Mouse (Mus musculus): ENCODE results near the gene Cnpy4. TPM values are rescaled to one million over a fixed set of nuclear protein-coding genes. Genes with fewer than 3 reads are reported as not detected.

Cnpy4 gene
- total RNA-seq (2021), result 1 to 10 TPM; 3.5 to 5.8 TPM
- long read RNA-seq, experiment 1, partial matches to known transcripts, result 0 of 2 reads
- long read RNA-seq, experiment 1, other reads (novel, unspliced or antisense), result 0 of 2 reads
- long read RNA-seq, experiment 2, partial matches to known transcripts, result 0 of 4 reads
- long read RNA-seq, experiment 2, other reads (novel, unspliced or antisense), result 0 of 4 reads

DNA sequence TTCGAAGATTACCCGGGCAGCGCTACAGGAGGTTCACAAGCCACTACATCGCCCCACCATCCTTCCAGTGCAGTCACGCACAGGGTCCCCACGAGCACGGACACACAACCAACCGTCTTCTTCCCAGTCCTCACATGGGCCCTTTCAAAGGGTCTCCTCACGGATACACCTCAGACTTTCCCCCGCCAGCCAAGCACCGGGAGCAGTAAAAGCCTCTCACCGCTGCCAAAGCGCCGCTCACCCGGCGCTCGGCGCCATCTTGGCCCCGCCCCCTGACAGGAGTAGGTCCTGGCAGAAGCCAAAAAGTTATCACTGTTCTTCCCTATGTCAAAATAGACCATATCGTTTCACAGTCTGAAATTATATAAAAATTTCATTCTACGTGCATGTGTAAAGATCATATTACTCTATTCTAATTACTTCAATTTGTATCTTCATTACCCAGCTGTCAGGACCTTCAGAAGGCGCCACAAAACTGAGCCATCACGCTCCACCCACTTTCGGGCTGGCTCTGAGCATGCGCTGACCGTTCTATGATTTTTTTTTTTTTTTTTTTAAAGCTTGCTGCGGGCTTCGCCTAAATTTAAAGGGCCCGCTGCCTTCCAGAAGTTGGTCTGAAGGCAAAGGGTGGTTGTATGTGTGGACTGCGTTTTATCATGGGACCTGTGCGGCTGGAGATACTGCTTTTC lies at the start of gene Cnpy4, which contains the start of gene Taf6:
TSS of gene Cnpy4 (plus strand) at position 536 of the 689 bp plus-strand sequence.
TSS of gene Taf6 (minus strand) at position 502 of the 689 bp plus-strand sequence.
- peak; percentile 85 for DNase-seq

DNA sequence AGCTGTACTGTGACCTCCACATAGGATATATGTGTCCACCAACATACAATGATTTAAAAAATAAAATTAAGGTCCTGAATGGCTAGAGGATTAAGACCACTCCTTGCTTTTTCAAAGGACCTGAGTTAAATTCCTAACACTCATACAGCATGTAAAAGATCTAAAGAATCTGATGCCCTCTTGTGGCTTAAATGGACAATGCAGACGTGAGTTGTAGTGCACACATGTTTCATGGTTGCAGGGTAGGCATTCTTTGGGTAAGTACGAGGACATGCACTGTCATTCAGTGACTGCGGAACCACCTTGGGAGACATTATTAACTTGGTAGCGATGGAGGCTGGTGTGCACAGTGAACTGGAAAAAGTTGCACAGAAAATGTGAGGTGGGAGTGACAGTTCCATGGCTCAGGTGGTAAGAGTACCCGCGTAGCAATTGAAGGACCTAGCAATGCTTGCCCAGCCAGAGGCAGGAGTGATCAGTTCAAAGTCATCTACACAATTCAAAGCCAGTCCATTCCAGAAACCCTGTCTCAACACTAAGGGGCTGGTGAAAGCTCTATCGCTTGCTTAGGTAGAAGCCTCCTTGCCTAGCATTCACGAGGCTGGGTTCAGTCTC lies 49.2 kb upstream of the Cnpy4 start:
- DNase-seq, result no peak

DNA sequence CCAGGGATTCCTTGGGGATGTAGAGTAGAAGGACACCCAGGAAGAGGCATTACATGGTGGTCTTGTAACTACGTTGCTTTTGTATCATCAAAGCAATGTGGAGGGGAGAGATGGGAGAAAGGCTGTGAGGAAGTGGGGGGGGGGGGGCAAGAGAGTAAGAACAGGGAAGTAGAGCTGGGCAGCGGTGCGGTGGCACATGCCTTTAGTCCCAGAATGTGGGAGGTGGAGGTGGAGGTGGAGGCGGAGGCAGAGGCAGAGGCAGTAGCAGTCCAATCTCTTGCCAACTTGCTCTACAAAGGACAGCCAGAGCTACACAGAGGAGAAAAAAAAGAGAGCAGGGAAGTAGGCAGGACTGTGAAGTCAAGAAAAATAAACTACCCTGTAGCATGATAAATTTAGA lies 48.7 kb upstream of the Cnpy4 start:
- no peak for DNase-seq

- DNase-seq, result no peak
Measured at GRCm38 (mm10) chr5:138154390-138154789, 32.9 kb upstream of the Cnpy4 start.

GRCm38 (mm10) chr5:138155443-138155976 lies 31.8 kb upstream of the Cnpy4 start, which contains the start of gene Zfp113:
Gene Zfp113, minus strand, starts transcription at chr5:138155744.
- peak; percentile 85 for DNase-seq

- no peak for DNase-seq
Measured at GRCm38 (mm10) chr5:138160224-138160762, 27.0 kb upstream of the Cnpy4 start.

GRCm38 (mm10) chr5:138160842-138161665 lies 26.2 kb upstream of the Cnpy4 start, which contains the start of gene Cops6:
Gene Cops6, plus strand, starts transcription at chr5:138161071.
- DNase-seq, result peak; percentile 93

- DNase-seq, result no peak
Measured at GRCm38 (mm10) chr5:138163046-138163445, 24.2 kb upstream of the Cnpy4 start.

DNA sequence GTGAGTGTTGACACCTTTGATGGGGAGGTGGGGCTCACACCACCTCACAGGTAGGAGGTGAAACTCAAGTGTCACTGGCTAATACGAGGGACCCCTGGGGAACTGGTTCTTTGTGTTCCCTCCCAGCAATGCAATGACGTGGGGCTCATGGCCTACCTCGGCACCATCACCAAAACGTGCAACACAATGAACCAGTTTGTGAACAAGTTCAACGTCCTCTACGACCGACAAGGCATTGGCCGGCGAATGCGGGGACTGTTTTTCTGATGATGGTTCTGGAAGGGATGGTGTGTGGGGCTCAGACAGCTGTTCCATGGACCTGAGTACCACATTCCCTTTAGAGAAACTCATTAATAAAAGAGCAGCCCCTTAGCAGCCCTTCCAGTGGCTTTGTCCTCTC lies 23.7 kb upstream of the Cnpy4 start:
- DNase-seq, result no peak

GRCm38 (mm10) chr5:138165594-138165993 lies 21.7 kb upstream of the Cnpy4 start:
- no peak for DNase-seq

- DNase-seq, result peak; percentile 94
Measured at GRCm38 (mm10) chr5:138170936-138171561, 16.2 kb upstream of the Cnpy4 start.

DNA sequence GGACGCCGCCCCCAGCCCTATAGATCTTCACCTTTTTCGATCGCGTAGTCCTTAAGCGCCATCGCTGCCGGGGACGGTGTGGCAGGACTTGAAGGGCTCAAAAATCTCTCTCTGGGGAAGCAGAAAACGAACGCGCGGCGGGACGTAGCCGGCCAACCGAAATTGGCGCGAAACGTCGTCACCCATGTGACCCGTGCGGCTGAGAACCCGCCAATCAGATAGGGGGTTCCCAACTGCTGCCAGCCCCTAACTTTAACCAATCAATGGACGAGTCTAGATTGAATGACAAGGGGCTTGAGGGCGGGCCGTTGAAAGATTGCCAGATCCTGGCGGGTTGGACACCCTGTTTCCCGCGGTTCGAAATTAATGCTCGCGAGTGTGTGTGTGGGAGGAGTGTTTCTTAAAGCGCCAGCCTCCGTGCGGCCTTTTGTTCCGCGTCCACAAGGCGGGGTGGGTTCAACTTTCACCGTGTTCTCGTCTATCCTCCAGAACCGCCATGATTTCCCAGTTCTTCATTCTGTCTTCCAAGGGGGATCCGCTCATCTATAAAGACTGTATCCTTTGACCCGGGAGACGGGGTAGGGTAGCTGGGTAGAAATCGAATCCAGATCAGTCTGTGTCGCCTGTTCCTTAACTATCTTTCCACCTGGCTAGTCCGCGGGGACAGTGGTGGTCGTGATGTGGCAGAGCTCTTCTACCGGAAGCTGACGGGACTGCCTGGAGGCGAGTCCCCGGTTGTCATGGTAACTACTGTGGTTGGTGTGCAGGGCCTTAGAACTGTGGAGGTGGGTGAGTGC lies 15.4 kb upstream of the Cnpy4 start, which contains the start of the genes Ap4m1 and Mcm7:
TSS of gene Ap4m1 (plus strand) at position 308 of the 797 bp plus-strand sequence.
TSS of gene Mcm7 (minus strand) at position 728 of the 797 bp plus-strand sequence.
- peak; percentile 97 for DNase-seq

DNA sequence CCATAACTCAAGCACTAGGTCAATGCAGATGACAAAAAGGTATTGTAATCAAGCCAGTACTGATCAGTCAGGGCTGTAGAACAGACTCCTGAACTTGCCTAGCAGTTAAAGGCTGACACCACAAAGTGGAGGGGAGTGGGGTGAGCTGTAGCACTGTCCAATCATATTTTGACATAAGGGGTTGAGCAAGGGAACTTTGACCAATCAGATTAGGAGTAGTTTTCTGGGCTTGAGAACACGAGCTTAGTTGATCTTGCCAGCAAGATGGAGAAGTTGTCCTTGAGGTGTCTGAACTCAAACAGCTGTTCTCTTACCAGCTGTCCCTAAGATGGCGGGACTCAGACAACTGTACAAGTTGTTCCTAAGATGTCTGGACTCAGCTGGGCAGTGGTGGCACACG lies 14.1 kb upstream of the Cnpy4 start:
- no peak for DNase-seq

GRCm38 (mm10) chr5:138187661-138188306 lies 499 bp downstream of the Cnpy4 start:
- DNase-seq, result peak; percentile 72

DNA sequence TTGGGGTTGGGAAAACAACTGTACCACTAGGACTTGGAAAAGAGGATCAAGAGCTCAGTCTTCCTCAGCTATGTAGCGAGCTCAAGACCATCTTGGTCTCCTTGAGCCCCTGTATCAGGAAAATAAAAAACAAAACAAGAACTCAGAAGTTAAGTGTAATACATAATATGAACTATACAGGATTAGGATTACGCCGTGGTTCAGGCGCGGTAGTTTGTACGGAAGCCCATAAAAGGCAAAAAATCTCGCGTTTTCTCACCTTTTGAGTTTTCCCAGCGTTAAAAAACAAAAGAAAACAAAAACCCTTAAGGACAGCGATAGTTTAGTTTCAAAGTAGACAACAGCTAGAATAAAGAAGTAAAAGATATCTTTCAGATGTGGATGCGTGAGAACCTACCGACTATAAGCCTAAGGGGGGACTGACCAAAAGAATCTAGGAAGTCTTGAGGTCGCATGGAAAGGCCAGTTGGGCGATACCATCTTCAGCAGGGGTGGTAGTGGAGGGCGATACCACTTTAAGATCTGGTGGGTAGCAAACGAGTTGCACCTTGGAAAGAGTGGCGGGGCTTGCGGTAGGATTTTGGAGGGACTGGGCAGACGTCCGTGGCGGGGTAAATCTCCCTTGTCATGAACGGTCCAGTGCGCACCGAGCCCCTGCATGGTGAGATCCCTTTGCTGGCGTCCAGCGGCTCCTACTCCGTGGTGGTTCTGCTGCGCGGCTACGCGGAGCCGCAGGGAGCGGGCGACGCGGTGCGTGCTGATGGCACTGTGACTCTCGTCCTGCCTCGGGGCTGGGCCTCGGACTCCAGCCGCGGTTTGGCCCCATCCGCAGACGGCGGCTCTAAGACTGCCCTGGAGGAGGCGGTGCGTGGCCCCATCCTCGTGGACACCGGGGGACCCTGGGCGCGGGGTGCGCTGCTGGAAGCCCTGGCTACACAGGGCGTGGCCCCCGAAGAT lies 6.8 kb downstream of the Cnpy4 start, which contains the start of gene Mblac1:
TSS of gene Mblac1 (plus strand) at position 544 of the 957 bp plus-strand sequence.
- DNase-seq, result peak; percentile 81

DNA sequence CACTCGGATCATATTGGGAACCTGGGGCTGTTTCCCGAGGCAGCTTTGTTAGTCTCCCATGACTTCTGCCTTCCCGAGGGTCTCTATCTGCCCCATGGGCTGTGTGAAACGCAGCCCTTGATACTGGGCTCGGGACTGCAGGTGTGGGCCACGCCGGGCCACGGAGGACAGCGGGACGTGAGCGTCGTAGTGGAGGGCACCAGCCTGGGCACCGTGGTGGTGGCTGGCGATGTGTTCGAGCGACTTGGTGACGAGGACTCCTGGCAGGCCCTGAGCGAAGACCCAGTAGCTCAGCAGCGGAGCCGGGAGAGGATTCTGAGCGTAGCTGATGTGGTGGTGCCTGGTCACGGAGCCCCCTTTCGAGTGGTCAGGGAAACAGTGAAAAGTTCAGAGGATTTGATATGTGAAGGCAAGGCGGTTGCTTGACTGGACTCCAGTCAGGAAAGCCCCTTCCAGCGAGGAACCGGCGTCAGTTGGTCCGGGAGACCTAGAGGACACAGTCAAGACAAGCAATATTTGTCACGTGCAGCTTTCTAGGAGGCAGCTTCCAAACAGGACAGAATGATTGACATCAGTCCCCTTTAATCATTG lies 7.6 kb downstream of the Cnpy4 start:
- DNase-seq, result no peak

DNA sequence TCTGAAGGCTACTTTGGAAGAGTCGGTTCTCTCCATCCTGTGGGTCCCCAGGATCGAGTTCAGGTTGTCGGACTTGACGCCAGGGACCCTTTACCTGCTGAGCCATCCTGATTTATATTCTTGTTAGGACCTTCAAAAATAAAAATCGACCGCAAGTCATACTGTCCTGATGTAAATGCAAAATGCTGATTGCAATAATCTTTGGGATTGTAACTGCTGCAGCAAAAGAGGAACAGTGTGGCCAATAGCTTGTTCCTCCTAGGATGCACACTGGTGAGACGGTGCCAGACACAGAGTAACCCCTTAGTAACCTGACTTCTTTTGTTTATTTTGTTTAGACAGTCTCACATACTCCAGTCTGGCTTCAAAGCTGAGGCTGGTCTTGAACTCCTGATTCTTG lies 8.2 kb downstream of the Cnpy4 start:
- DNase-seq, result no peak

DNA sequence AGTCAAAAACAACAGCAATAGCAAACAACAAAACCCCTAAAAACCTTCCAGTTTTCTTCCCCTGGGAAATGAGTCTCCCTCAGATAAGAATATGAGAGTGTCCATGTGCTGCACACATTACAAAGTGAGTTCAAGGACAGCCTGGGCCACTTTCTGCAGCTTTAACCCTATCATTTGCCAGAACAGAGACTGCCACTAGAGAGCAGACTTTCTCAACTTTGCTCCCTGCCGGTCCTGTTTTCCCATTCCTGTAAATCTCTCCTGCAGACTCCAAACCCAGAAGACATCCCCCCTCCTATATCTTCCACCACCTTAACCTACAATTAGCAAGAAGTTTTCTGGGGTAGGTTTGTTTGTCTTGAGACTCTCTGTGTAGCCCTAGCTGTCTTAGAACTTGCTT lies 12.3 kb downstream of the Cnpy4 start:
- no peak for DNase-seq
